Mouse (Mus musculus): Measurements from ENCODE around the gene Cyp4f18.

DNA sequence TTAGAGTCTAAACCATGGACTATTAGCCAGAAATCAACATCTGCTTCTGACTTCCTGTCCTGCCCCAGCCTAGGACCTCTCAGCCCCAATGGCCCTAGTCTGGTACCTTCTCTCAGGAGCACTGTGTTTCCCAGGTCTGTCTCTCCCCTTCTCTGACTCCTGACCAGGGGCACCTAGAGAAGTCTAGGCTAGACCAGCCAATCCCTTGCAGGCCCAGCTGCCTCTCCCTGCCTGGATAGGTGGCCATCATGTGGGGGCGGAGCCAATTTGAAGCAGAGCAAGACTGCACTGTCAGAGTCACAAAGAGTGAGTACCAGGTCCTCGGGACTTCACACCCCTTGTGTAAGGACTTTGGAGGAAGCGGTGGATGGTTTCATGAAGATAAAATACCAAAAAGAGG, at the start of gene Cyp4f18:
- TF ChIP-seq CTCF (IDR thresholded peaks at IDR 0.05) (no peak), EP300 (IDR thresholded peaks at IDR 0.05) (no peak)
